Mouse (Mus musculus): ENCODE results near the gene Smim9. TPM values are rescaled to one million over a fixed set of nuclear protein-coding genes. Genes with fewer than 3 reads are reported as not detected.
"Not testable (repeated sequence)": the region's sequence is repeated elsewhere in the genome, so short reads cannot be mapped to it uniquely, and the experiment has no call there.

Gene Smim9
- not detected in 2 replicates for polyA plus RNA-seq (2015; fragmentation: Nextera tagmentation; extraction: Ambion mirVana)

GRCm38 (mm10) chrX:75163670-75164069, at the start of gene Smim9:
Gene Smim9 (minus strand): TSS chrX:75163770.
- Histone ChIP-seq H3K4me1 (ENCODE audit: control insufficient read depth, insufficient read depth, low read length) (no peaks in the 10 kb centered on the region), H3K9ac (ENCODE audit: low read length) (no peak within 1 kb of the TSS), H3K27me3 (ENCODE audit: control insufficient read depth, insufficient read depth, low read length) (no peaks in the 10 kb centered on the region), H3K4me2 (ENCODE audit: low read depth, low read length) (no peak within 1 kb of the TSS), H3K36me3 (ENCODE audit: control insufficient read depth, insufficient read depth, low read length) (no peaks in the 10 kb centered on the region), H3K27ac (ENCODE audit: low read length) (no peak within 1 kb of the TSS), H3K4me3 (replicated peaks; ENCODE audit: low read length) (no peak within 1 kb of the TSS), H3K9me3 (replicated peaks; ENCODE audit: control insufficient read depth, low read length) (no peaks in the 10 kb centered on the region)
- ATAC-seq (ENCODE audit: insufficient read depth, low FRiP score), result no peak
- WGBS, result 53% methylated on average over 1 of the region's 1 CpGs

GRCm38 (mm10) chrX:75155576-75156243, 7.9 kb downstream of the Smim9 start:
- H3K27me3 ChIP-seq (ENCODE audit: control insufficient read depth, insufficient read depth, low read length), result no peaks in the 10 kb centered on the region
- H3K4me1 ChIP-seq (ENCODE audit: control insufficient read depth, insufficient read depth, low read length), result no peaks in the 10 kb centered on the region
- H3K9ac ChIP-seq (ENCODE audit: low read length), result peak overlapping the region; percentile 65
- peak; percentile 83 for ATAC-seq (ENCODE audit: insufficient read depth, low FRiP score)
- H3K4me2 ChIP-seq (ENCODE audit: low read depth, low read length), result peak overlapping the region; percentile 61
- H3K9me3 ChIP-seq (replicated peaks; ENCODE audit: control insufficient read depth, low read length), result no peaks in the 10 kb centered on the region
- no peak overlapping the region for H3K27ac ChIP-seq (ENCODE audit: low read length)
- peak overlapping the region; percentile 46 for H3K4me3 ChIP-seq (replicated peaks; ENCODE audit: low read length)
- H3K36me3 ChIP-seq (ENCODE audit: control insufficient read depth, insufficient read depth, low read length), result no peaks in the 10 kb centered on the region
- WGBS, result 20% methylated on average over 26 of the region's 49 CpGs

GRCm38 (mm10) chrX:75152249-75152648, 11.3 kb downstream of the Smim9 start:
- H3K4me2 ChIP-seq (ENCODE audit: low read depth, low read length), result no peak overlapping the region
- H3K27me3 ChIP-seq (ENCODE audit: control insufficient read depth, insufficient read depth, low read length), result no peaks in the 10 kb centered on the region
- no peaks in the 10 kb centered on the region for H3K4me1 ChIP-seq (ENCODE audit: control insufficient read depth, insufficient read depth, low read length)
- no peaks in the 10 kb centered on the region for H3K36me3 ChIP-seq (ENCODE audit: control insufficient read depth, insufficient read depth, low read length)
- ATAC-seq (ENCODE audit: insufficient read depth, low FRiP score), result no peak
- WGBS, result 47% methylated on average over 1 of the region's 1 CpGs
- no peak overlapping the region for H3K9ac ChIP-seq (ENCODE audit: low read length)
- H3K27ac ChIP-seq (ENCODE audit: low read length), result no peak overlapping the region
- no peak overlapping the region for H3K4me3 ChIP-seq (replicated peaks; ENCODE audit: low read length)
- no peaks in the 10 kb centered on the region for H3K9me3 ChIP-seq (replicated peaks; ENCODE audit: control insufficient read depth, low read length)

GRCm38 (mm10) chrX:75150304-75150703, 13.3 kb downstream of the Smim9 start:
- Histone ChIP-seq H3K4me2 (ENCODE audit: low read depth, low read length) (no peak overlapping the region), H3K4me1 (ENCODE audit: control insufficient read depth, insufficient read depth, low read length) (no peaks in the 10 kb centered on the region), H3K27me3 (ENCODE audit: control insufficient read depth, insufficient read depth, low read length) (no peaks in the 10 kb centered on the region), H3K27ac (ENCODE audit: low read length) (no peak overlapping the region), H3K36me3 (ENCODE audit: control insufficient read depth, insufficient read depth, low read length) (no peaks in the 10 kb centered on the region), H3K9me3 (replicated peaks; ENCODE audit: control insufficient read depth, low read length) (no peaks in the 10 kb centered on the region), H3K4me3 (replicated peaks; ENCODE audit: low read length) (no peak overlapping the region), H3K9ac (ENCODE audit: low read length) (no peak overlapping the region)
- no peak for ATAC-seq (ENCODE audit: insufficient read depth, low FRiP score)
- WGBS, result 82% methylated on average over 2 of the region's 2 CpGs

- ATAC-seq (ENCODE audit: insufficient read depth, low FRiP score), result no peak
- Histone ChIP-seq H3K4me3 (replicated peaks; ENCODE audit: low read length) (no peak overlapping the region), H3K36me3 (ENCODE audit: control insufficient read depth, insufficient read depth, low read length) (no peaks in the 10 kb centered on the region), H3K4me2 (ENCODE audit: low read depth, low read length) (no peak overlapping the region), H3K27me3 (ENCODE audit: control insufficient read depth, insufficient read depth, low read length) (no peaks in the 10 kb centered on the region), H3K27ac (ENCODE audit: low read length) (no peak overlapping the region), H3K4me1 (ENCODE audit: control insufficient read depth, insufficient read depth, low read length) (no peaks in the 10 kb centered on the region), H3K9ac (ENCODE audit: low read length) (no peak overlapping the region), H3K9me3 (replicated peaks; ENCODE audit: control insufficient read depth, low read length) (no peaks in the 10 kb centered on the region)
- WGBS, result 50% methylated on average over 4 of the region's 4 CpGs
These were observed 15.2 kb downstream of the Smim9 start for GRCm38 (mm10) chrX:75148414-75148813.

GRCm38 (mm10) chrX:75143124-75143555, 20.4 kb downstream of the Smim9 start:
- peak; percentile 47; the same call in 1 of the 2 replicates for ATAC-seq (ENCODE audit: insufficient read depth, low FRiP score)
- not testable (repeated sequence) for H3K27ac ChIP-seq (ENCODE audit: low read length); H3K27me3 ChIP-seq (ENCODE audit: control insufficient read depth, insufficient read depth, low read length); H3K9me3 ChIP-seq (replicated peaks; ENCODE audit: control insufficient read depth, low read length); H3K4me1 ChIP-seq (ENCODE audit: control insufficient read depth, insufficient read depth, low read length); H3K36me3 ChIP-seq (ENCODE audit: control insufficient read depth, insufficient read depth, low read length)
- H3K9ac ChIP-seq (ENCODE audit: low read length), result peak overlapping the region; percentile 58
- peak overlapping the region; percentile 51 for H3K4me2 ChIP-seq (ENCODE audit: low read depth, low read length)
- H3K4me3 ChIP-seq (replicated peaks; ENCODE audit: low read length), result peak overlapping the region; percentile 34
- 12% methylated on average over 38 of the region's 42 CpGs for WGBS

- no peak overlapping the region for H3K4me3 ChIP-seq (replicated peaks; ENCODE audit: low read length)
- 89% methylated on average over 2 of the region's 2 CpGs for WGBS
- no peaks in the 10 kb centered on the region for H3K36me3 ChIP-seq (ENCODE audit: control insufficient read depth, insufficient read depth, low read length)
- H3K4me1 ChIP-seq (ENCODE audit: control insufficient read depth, insufficient read depth, low read length), result no peaks in the 10 kb centered on the region
- H3K27ac ChIP-seq (ENCODE audit: low read length), result no peak overlapping the region
- H3K4me2 ChIP-seq (ENCODE audit: low read depth, low read length), result no peak overlapping the region
- no peaks in the 10 kb centered on the region for H3K9me3 ChIP-seq (replicated peaks; ENCODE audit: control insufficient read depth, low read length)
- no peak for ATAC-seq (ENCODE audit: insufficient read depth, low FRiP score)
- H3K9ac ChIP-seq (ENCODE audit: low read length), result no peak overlapping the region
- H3K27me3 ChIP-seq (ENCODE audit: control insufficient read depth, insufficient read depth, low read length), result no peaks in the 10 kb centered on the region
These were observed 25.4 kb downstream of the Smim9 start for GRCm38 (mm10) chrX:75138182-75138581.

GRCm38 (mm10) chrX:75137729-75138128, 25.8 kb downstream of the Smim9 start:
- H3K4me1 ChIP-seq (ENCODE audit: control insufficient read depth, insufficient read depth, low read length), result no peaks in the 10 kb centered on the region
- H3K27ac ChIP-seq (ENCODE audit: low read length), result no peak overlapping the region
- H3K36me3 ChIP-seq (ENCODE audit: control insufficient read depth, insufficient read depth, low read length), result no peaks in the 10 kb centered on the region
- WGBS, result 67% methylated on average over 2 of the region's 2 CpGs
- no peaks in the 10 kb centered on the region for H3K9me3 ChIP-seq (replicated peaks; ENCODE audit: control insufficient read depth, low read length)
- no peak for ATAC-seq (ENCODE audit: insufficient read depth, low FRiP score)
- no peak overlapping the region for H3K9ac ChIP-seq (ENCODE audit: low read length)
- no peaks in the 10 kb centered on the region for H3K27me3 ChIP-seq (ENCODE audit: control insufficient read depth, insufficient read depth, low read length)
- no peak overlapping the region for H3K4me2 ChIP-seq (ENCODE audit: low read depth, low read length)
- H3K4me3 ChIP-seq (replicated peaks; ENCODE audit: low read length), result no peak overlapping the region

GRCm38 (mm10) chrX:75136938-75137337, 26.6 kb downstream of the Smim9 start:
- Histone ChIP-seq H3K4me2 (ENCODE audit: low read depth, low read length) (no peak overlapping the region), H3K27ac (ENCODE audit: low read length) (no peak overlapping the region), H3K9me3 (replicated peaks; ENCODE audit: control insufficient read depth, low read length) (no peaks in the 10 kb centered on the region), H3K4me1 (ENCODE audit: control insufficient read depth, insufficient read depth, low read length) (no peaks in the 10 kb centered on the region), H3K4me3 (replicated peaks; ENCODE audit: low read length) (no peak overlapping the region), H3K36me3 (ENCODE audit: control insufficient read depth, insufficient read depth, low read length) (no peaks in the 10 kb centered on the region), H3K9ac (ENCODE audit: low read length) (no peak overlapping the region), H3K27me3 (ENCODE audit: control insufficient read depth, insufficient read depth, low read length) (no peaks in the 10 kb centered on the region)
- ATAC-seq (ENCODE audit: insufficient read depth, low FRiP score), result no peak
